Mouse (Mus musculus): ENCODE results near the gene Ttyh1.

The Ttyh1 gene

GRCm38 (mm10) chr7:4170193-4170938, 51.2 kb downstream of the Ttyh1 start:
- no peak for DNase-seq (ENCODE audit: low spot score)

- DNase-seq (ENCODE audit: low spot score) = no peak
Measured at GRCm38 (mm10) chr7:4178438-4178837, 59.2 kb downstream of the Ttyh1 start.

All from spleen, adult 12 weeks (tissue).